Mouse (Mus musculus) kidney, embryonic 16.5 days (tissue): ENCODE results near the gene R3hcc1l. TPM values are rescaled to one million over a fixed set of nuclear protein-coding genes. Genes with fewer than 3 reads are reported as not detected.

Experiments used
- ATAC-seq: fragments of 200-750 bp; cut with Nextera tagmentation; 2 replicates; pipeline ENCODE4 v1.8.0; 2017; ENCODE audit warnings: moderate TSS enrichment; ENCODE audit not compliant: low FRiP score, low TSS enrichment
- H3K27ac ChIP-seq: fragments of 300-500 bp; sonication (generic); 2 replicates; pipeline ENCODE4 v1.5.1; 2014; ENCODE audit warnings: low read length
- H3K27me3 ChIP-seq: fragments of 300-500 bp; sonication (generic); 2 replicates; pipeline ENCODE4 v1.6.1; 2014; ENCODE audit warnings: low read length, control low read depth, mixed read lengths; ENCODE audit not compliant: insufficient read depth
- H3K36me3 ChIP-seq: fragments of 300-500 bp; sonication (generic); 2 replicates; pipeline ENCODE4 v1.6.1; 2014; ENCODE audit warnings: low read length, control low read depth, mixed read lengths; ENCODE audit not compliant: insufficient read depth
- H3K4me1 ChIP-seq: fragments of 300-500 bp; sonication (generic); 2 replicates; pipeline ENCODE4 v1.6.1; 2014; ENCODE audit warnings: low read length, control low read depth, mixed read lengths; ENCODE audit not compliant: insufficient read depth
- H3K4me2 ChIP-seq: fragments of 300-500 bp; sonication (generic); replicated peaks from 2 replicates; pipeline ENCODE4 v1.6.1; 2014; ENCODE audit warnings: low read depth, low read length
- H3K4me3 ChIP-seq: fragments of 300-500 bp; sonication (generic); 2 replicates; pipeline ENCODE4 v1.5.1; 2014; ENCODE audit warnings: mild to moderate bottlenecking, low read length
- H3K9ac ChIP-seq: fragments of 300-500 bp; sonication (generic); replicated peaks from 2 replicates; pipeline ENCODE4 v1.6.1; 2014; ENCODE audit warnings: low read length
- H3K9me3 ChIP-seq: fragments of 300-500 bp; sonication (generic); 2 replicates; pipeline ENCODE4 v1.6.1; 2016; ENCODE audit warnings: low read length, control low read depth
- WGBS: fragments of 180-500 bp; shearing (Covaris S2); extraction: QIAGEN DNeasy Blood & Tissue Kit; methylation state at CpG from one replicate; pipeline ENCODE4 v1.1.7; 2014; 5-methylcytosine and 5-hydroxymethylcytosine counted together
- polyA plus RNA-seq: library from polyadenylated mRNA; unstranded; fragments of >200 nt; fragmentation: Nextera tagmentation; extraction: Ambion mirVana; gene quantifications from 2 replicates; pipeline ENCODE4 v1.2.1, GENCODE M21; 2015

Gene R3hcc1l
- polyA plus RNA-seq, 1 experiment from 2014 or later, result 19.2 TPM

DNA sequence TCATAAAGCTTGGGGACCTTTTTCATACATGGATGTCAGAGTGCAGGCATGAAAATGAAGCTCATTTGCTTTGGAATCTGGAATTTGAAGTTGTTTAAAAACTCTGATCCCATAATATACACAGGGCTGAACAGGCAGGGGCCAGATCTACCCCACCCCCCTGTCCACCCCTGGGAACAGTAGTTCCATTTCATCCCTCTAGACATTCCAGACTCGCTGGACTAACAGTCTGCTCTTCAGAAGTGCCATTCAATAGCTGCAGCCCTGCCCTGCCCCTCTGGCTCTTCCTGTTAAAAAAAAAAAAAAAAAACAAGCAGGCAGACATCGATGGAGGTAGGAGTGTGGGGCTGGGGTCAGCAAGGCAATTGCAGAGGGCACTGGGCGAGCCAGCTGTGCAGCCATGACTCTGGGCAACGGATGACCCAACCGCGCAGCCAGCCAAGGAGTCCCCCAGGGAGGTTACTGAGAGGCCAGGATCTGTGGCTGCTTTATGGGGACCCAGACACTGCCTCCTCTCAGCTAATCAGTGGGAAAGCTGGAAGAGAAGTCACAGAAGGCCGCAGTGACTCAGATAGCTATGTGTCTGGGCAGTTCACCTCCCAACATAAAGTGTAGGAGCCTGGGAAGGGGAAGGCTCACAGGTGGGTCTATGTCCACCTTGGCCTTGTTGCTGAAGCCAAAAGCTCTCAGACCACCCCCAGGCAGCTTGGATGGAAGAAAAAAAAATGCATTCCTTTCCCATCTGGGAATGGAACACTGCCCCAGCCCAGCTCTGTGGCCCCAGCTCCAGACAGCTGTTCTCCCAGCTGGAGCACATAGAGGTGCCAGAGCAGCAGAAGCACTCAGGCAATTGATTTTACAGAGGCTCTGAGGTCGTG, 120.3 kb downstream of the R3hcc1l start:
- no peak overlapping the region for H3K27ac ChIP-seq
- H3K4me2 ChIP-seq, result no peak overlapping the region
- H3K9ac ChIP-seq, result no peak overlapping the region
- peaks cover 11% of the 10 kb centered on the region; the same call in 1 of the 2 replicates for H3K4me1 ChIP-seq
- H3K36me3 ChIP-seq, result no peaks in the 10 kb centered on the region
- no peaks in the 10 kb centered on the region for H3K9me3 ChIP-seq
- H3K4me3 ChIP-seq, result no peak overlapping the region
- no peaks in the 10 kb centered on the region for H3K27me3 ChIP-seq
- 5% methylated on average over 8 of the region's 8 CpGs for WGBS
- ATAC-seq, result peak; percentile 54; the same call in 1 of the 2 replicates

DNA sequence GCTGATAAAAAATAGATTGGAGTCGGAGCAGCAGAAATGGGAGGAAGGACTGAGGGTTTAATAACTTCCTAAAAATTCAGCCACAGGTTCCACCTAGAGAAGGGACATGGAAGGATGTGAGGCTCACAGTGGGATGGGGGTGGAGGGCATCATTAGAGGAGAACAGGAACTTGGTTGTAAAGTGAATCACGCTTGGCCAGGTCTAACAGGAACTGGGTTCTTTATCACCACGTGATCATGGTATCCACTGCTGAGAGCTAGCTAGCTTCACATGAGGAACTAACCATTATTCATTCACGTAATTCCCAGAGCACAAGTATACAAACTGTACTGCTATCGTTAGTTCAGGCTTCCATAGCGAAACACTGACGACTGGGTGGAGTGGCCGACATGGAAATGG, 121.0 kb downstream of the R3hcc1l start:
- no peak for ATAC-seq
- Histone ChIP-seq H3K9me3 (no peaks in the 10 kb centered on the region), H3K27me3 (no peaks in the 10 kb centered on the region), H3K27ac (no peak overlapping the region), H3K4me2 (no peak overlapping the region), H3K9ac (no peak overlapping the region), H3K4me1 (peaks cover 11% of the 10 kb centered on the region; the same call in 1 of the 2 replicates), H3K4me3 (no peak overlapping the region), H3K36me3 (no peaks in the 10 kb centered on the region)
- WGBS, result 47% methylated on average over 8 of the region's 8 CpGs

DNA sequence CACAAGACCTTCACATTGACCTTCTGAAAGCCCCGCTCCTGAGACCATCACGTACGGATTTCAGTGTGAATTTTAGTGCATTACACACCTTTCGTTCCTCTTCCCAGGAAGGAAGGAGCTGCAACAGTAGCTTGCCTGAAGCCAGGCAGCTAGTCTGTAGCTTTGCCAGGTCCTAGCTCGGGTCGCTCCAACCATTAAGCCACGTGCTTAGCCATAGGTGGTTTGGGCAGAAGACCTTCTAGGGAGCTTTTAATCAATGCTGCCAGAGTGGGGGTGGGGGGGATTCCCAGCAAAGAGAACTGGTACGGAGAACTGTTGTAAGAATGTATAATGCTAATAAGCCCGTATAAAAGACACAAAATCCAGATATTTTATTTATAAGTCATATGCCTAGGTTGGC, 121.7 kb downstream of the R3hcc1l start:
- Histone ChIP-seq H3K9ac (no peak overlapping the region), H3K4me3 (no peak overlapping the region), H3K9me3 (no peaks in the 10 kb centered on the region), H3K4me2 (no peak overlapping the region), H3K27ac (no peak overlapping the region), H3K36me3 (no peaks in the 10 kb centered on the region), H3K27me3 (no peaks in the 10 kb centered on the region), H3K4me1 (peaks cover 11% of the 10 kb centered on the region; the same call in 1 of the 2 replicates)
- WGBS, result 81% methylated on average over 9 of the region's 9 CpGs
- no peak for ATAC-seq

Other genes starting within 250 kb of the R3hcc1l start
- gene Crtac1, start 87.0 kb upstream of the R3hcc1l start, polyA plus RNA-seq, result 6.0 and 6.2 TPM in 2 replicates
- gene Loxl4, start 94.1 kb downstream of the R3hcc1l start, polyA plus RNA-seq, result 1.6 and 2.1 TPM in 2 replicates
- gene Pyroxd2, start 234.0 kb downstream of the R3hcc1l start, polyA plus RNA-seq, result 9.7 and 9.9 TPM in 2 replicates